Mouse (Mus musculus) embryonic fibroblast, embryonic 13.5 days (primary cell): ENCODE data around the gene Map3k5.

Experiments used
- CTCF ChIP-seq: IDR thresholded peaks from 2 replicates; pipeline ENCODE4 v1.5.1; 2011; ENCODE audit warnings: mild to moderate bottlenecking, control low read depth, low read length, moderate library complexity, borderline replicate concordance; ENCODE audit not compliant: insufficient read depth
- POLR2A ChIP-seq: IDR thresholded peaks from 2 replicates; pipeline ENCODE4 v1.6.1; 2011; ENCODE audit warnings: low read depth, mild to moderate bottlenecking, control low read depth, low read length, moderate library complexity

DNA sequence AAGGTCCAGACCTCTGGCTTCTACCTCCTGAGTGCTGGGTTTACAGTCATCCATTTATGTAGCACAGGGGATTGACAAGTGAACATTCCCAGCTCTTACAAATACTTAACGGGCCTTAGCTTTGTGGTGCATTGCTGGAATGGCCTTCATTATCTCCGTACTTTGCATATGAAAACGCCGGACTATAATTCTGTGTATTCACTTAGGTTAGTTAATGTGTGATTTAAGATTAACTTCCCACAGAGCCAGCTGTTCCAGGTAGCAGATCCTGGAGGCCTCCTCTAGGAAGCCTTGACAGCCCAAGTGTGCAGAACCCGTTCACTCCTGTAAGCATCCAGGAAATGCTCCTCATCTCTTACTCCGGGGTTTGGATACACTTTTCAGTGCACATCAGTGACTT lies 4.5 kb downstream of the Map3k5 start:
- TF ChIP-seq CTCF, result no peak
- TF ChIP-seq POLR2A, result no peak
